Mouse (Mus musculus) spleen, adult 2 months (tissue): Measurements from ENCODE around the gene Shb. TPM values are rescaled to one million over a fixed set of nuclear protein-coding genes. Genes with fewer than 3 reads are reported as not detected.

Experiments
- DNase-seq, 2 experiments: peaks; one replicate each; pipeline versions ENCODE4 v3.0.0 to v3.0.0-alpha.2; 2012 to 2021; ENCODE audit warnings: low spot score in 2 of 2, low read depth in 1 of 2
- H3K27ac ChIP-seq: fragments of 200-500 bp; 2 replicates; pipeline ENCODE4 v1.5.1; 2012; ENCODE audit warnings: low read length, inconsistent platforms; ENCODE audit not compliant: insufficient read depth
- H3K27me3 ChIP-seq: fragments of 200-500 bp; 2 replicates; pipeline ENCODE4 v1.6.1; 2012; ENCODE audit warnings: mild to moderate bottlenecking, moderate library complexity, low read length, inconsistent platforms; ENCODE audit not compliant: control insufficient read depth, insufficient read depth
- H3K36me3 ChIP-seq: fragments of 200-500 bp; 2 replicates; pipeline ENCODE4 v1.6.1; 2012; ENCODE audit warnings: mild to moderate bottlenecking, low read length, inconsistent platforms; ENCODE audit not compliant: control insufficient read depth, insufficient read depth
- H3K4me1 ChIP-seq: fragments of 200-500 bp; 2 replicates; pipeline ENCODE4 v1.6.1; 2011; ENCODE audit warnings: inconsistent platforms; ENCODE audit not compliant: control insufficient read depth, insufficient read depth, insufficient read length
- H3K4me3 ChIP-seq: fragments of 200-500 bp; 2 replicates; pipeline ENCODE4 v1.5.1; 2011; ENCODE audit warnings: mild to moderate bottlenecking, inconsistent platforms; ENCODE audit not compliant: insufficient read depth, insufficient read length; ENCODE audit errors: extremely low read depth
- CTCF ChIP-seq: fragments of 200-500 bp; IDR thresholded peaks from 2 replicates; pipeline ENCODE4 v1.5.1; 2011; ENCODE audit warnings: mild to moderate bottlenecking, inconsistent platforms; ENCODE audit not compliant: insufficient read depth, insufficient read length, insufficient replicate concordance; ENCODE audit errors: extremely low read depth
- POLR2A ChIP-seq: fragments of 200-500 bp; IDR thresholded peaks from 2 replicates; pipeline ENCODE4 v1.6.1; 2011; ENCODE audit warnings: low read depth, low read length, inconsistent platforms
- WGBS: fragments of 180-500 bp; shearing (Covaris S2); methylation state at CpG from one replicate; pipeline ENCODE4 v1.1.7; 2018; 5-methylcytosine and 5-hydroxymethylcytosine counted together
- polyA plus RNA-seq: library from polyadenylated mRNA; depleted of rRNA; stranded (reverse); fragments of >200 nt; gene quantifications from 2 replicates; pipeline ENCODE4 v1.2.3, GENCODE M21; 2012

Gene Shb
- polyA plus RNA-seq, 1 experiment: 8.6 TPM

DNA sequence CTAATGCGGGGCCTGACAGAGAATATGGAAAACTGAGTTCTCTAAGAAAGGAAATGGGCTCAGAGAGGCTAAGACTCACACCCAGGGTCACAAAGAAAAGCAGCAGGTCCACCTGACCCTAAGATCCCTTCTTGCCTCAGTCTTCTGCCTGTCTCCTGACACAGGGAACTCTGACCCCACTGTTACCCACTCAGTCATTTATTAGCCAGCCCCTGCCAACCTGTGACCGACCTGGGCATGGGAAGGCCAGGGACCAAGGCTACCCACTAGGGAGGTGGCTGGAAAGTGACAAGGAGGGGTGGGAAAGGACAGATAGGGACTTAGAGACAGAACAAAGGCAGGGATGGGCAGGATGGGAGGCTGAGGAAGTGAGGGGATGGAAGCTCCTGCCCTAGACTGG is 26.6 kb downstream of the Shb start:
- TF ChIP-seq CTCF: no peak
- no peak for DNase-seq
- Histone ChIP-seq H3K27ac (no peak overlapping the region), H3K27me3 (no peaks in the 10 kb centered on the region), H3K4me1 (no peaks in the 10 kb centered on the region; the same call in 1 of the 2 replicates), H3K4me3 (no peak overlapping the region), H3K36me3 (no peaks in the 10 kb centered on the region)
- WGBS: 95% methylated on average over 2 of the region's 2 CpGs

DNA sequence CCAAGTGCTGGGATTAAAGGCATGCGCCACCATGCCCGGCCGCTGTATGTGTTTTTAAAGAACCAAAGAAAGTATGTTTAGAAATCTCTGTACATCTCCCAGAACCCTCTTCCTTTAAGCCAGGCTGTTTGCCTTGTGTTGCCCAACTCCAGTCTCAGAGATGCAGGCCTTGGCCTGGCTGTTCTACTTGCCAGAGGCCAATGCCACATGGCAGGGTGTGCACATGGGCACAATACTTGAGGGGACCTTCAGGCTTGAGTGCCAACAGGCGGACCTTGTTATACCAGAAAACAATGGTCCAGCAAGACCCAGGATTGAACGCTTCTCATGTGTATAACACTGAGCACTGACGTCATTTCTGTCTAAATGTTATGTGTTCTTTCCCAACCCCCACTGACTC is 27.1 kb downstream of the Shb start:
- no peak overlapping the region for H3K4me3 ChIP-seq
- H3K27me3 ChIP-seq: no peaks in the 10 kb centered on the region
- H3K36me3 ChIP-seq: no peaks in the 10 kb centered on the region
- 96% methylated on average over 6 of the region's 6 CpGs for WGBS
- no peaks in the 10 kb centered on the region; the same call in 1 of the 2 replicates for H3K4me1 ChIP-seq
- no peak for TF ChIP-seq POLR2A
- TF ChIP-seq CTCF: no peak
- no peak for DNase-seq
- no peak overlapping the region for H3K27ac ChIP-seq

DNA sequence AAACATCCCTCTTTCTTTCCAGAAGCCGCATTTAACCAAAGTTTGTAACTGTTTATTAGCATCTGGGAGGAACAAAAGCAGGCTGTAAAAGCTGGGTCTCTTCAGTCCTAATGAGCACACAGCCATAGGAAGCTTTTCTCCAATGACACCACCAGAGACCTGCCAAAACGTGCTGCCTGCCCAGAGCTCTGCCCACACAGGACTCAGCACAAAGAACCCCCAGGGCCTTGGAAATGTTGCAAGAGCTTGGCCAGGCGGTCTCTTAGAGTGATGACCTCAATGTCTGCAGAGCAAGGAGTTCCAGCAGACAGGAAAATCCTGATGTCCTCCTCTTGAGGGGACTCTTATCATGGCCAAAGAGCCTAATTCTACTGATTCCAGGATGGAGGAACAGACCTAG is 28.5 kb downstream of the Shb start:
- TF ChIP-seq CTCF (no peak), POLR2A (no peak)
- Histone ChIP-seq H3K27me3 (no peaks in the 10 kb centered on the region), H3K36me3 (no peaks in the 10 kb centered on the region), H3K4me1 (no peaks in the 10 kb centered on the region; the same call in 1 of the 2 replicates), H3K27ac (0 out of 2 replicates have a peak overlapping the region, but pooled peaks have one; percentile 5), H3K4me3 (no peak overlapping the region)
- no peak for DNase-seq
- WGBS: 80% methylated on average over 3 of the region's 3 CpGs

DNA sequence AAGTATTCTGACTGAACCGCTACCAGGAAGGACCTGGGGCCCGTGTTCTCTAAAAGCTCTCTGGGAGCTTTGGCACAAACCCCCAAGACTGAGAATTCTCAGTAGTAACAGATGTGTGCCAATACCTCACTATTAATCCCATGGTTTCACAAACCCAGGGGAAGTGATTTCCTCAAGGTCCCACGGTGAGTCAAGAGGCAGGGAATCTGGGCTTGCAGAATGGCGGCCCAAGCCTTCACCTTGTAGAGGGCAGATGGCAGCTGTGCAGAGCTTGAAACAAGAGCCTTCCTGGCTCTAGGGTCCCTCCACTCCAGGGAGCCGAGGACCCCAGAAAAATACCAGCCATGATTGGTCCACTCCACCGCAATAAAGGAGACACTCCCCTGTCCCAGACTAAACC is 28.9 kb downstream of the Shb start:
- no peaks in the 10 kb centered on the region for H3K27me3 ChIP-seq
- 91% methylated on average over 6 of the region's 6 CpGs for WGBS
- no peaks in the 10 kb centered on the region; the same call in 1 of the 2 replicates for H3K4me1 ChIP-seq
- H3K27ac ChIP-seq: no peak overlapping the region
- no peaks in the 10 kb centered on the region for H3K36me3 ChIP-seq
- no peak for DNase-seq
- TF ChIP-seq CTCF (no peak), POLR2A (no peak)
- no peak overlapping the region for H3K4me3 ChIP-seq

DNA sequence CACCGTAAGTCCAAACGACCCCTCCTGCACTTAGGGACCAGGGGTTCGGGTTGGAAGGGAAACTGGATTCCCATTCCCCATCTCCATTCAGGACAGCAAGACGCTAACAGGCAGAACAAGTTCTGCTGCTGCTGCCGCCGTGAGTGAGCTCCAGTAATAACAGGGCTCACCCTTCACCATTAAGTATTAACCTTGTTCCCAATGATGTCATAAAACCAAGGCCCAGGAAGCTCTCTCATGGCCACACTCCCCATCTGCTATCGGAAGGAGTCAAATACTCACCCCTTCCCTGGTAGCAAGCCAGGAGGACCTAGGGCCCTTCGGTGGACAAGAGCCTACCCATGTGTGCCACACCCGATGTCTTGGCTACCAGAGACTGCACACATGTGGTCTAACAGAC is 30.3 kb downstream of the Shb start:
- TF ChIP-seq CTCF (no peak), POLR2A (no peak)
- no peak for DNase-seq
- 91% methylated on average over 9 of the region's 9 CpGs for WGBS
- Histone ChIP-seq H3K27me3 (no peaks in the 10 kb centered on the region), H3K4me1 (no peaks in the 10 kb centered on the region; the same call in 1 of the 2 replicates), H3K4me3 (no peak overlapping the region), H3K36me3 (no peaks in the 10 kb centered on the region), H3K27ac (no peak overlapping the region)

DNA sequence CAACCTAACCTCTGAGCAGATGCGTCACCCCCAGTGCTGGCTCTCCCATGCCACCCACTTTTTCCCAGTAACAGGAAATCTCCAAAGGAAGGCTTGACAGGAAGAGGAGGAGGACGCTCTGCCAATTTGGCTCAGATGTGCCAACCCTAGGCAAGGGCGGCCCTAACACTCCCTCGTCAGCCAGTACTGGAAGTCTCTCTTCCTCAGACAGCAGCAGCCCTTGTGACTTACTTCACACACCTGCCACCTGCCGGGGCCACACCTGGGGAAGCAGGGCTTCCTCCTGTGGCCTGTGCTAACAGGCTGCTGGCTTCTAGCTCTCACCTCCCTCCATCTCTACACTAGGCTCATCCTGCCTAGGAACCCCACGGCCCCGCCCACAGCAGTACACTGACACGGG is 31.9 kb downstream of the Shb start:
- H3K36me3 ChIP-seq: no peaks in the 10 kb centered on the region
- no peak overlapping the region for H3K27ac ChIP-seq
- no peak for DNase-seq
- no peaks in the 10 kb centered on the region for H3K27me3 ChIP-seq
- no peak overlapping the region for H3K4me3 ChIP-seq
- 85% methylated on average over 8 of the region's 8 CpGs for WGBS
- no peak for TF ChIP-seq POLR2A
- no peak for TF ChIP-seq CTCF
- H3K4me1 ChIP-seq: no peaks in the 10 kb centered on the region

DNA sequence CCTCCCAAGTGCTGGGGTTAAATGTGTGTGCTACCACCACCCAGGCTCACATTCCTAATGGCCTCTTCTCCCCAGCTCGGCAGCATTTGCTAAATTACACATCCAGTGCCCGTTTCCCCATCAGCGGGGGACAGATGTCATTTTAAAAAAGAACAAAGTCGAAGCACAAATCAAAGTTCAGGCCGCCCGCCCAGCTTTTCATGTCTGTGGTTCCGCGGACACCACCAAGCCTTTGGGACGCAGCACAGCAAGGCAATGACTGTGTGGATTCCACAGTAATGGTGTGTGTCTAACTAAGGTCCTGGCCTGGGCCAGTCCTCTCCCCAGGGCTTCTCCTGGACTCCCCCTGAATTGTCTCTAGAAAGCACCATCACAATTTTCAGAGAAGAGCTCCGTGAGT is 32.7 kb downstream of the Shb start:
- DNase-seq: no peak
- 91% methylated on average over 10 of the region's 10 CpGs for WGBS

More for the DNA sequence above, 32.7 kb downstream of the Shb start:
- TF ChIP-seq CTCF (no peak), POLR2A (no peak)
- Histone ChIP-seq H3K4me3 (no peak overlapping the region), H3K36me3 (no peaks in the 10 kb centered on the region), H3K27me3 (no peaks in the 10 kb centered on the region), H3K4me1 (no peaks in the 10 kb centered on the region), H3K27ac (no peak overlapping the region)
